Mouse (Mus musculus) frontal cortex, postnatal 36 days (tissue): ENCODE measurements at regions not wholly inside any gene's neighbourhood (a gene's known extent, or its start where the extent isn't known, plus 50 kb on each side); places are given as distances from the start of the nearest gene placed in this dataset.

ENCODE experiments used
- DNase-seq, 2 experiments: peaks; one replicate each; pipeline ENCODE4 v3.0.0; 2022; ENCODE audit warnings: low spot score in 2 of 2

DNA sequence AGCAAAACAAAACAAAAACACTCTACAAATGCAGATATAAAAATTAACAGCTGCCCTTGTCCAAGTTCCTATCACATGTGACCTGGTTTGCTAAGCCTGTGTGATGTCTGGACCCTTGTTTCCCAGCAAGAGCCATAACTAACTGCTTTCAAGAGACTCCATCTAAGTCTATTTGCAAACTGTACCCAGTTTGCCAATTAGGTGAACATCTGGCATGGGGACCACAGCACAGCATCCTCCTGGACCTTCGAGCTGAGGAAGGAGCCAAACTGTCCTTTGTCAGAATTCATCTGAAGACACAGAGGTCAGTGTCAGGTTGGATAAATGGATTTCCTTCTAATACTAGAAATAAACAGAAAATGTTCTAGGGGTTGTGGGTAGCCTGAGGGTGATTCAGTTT lies 924.3 kb downstream of the Poteg start:
- DNase-seq: no peak

- no peak for DNase-seq
Measured at GRCm38 (mm10) chr8:28400141-28400540, 952.7 kb downstream of the Poteg start.

GRCm38 (mm10) chr8:28427544-28428135 lies 980.2 kb downstream of the Poteg start:
- DNase-seq: no peak

DNA sequence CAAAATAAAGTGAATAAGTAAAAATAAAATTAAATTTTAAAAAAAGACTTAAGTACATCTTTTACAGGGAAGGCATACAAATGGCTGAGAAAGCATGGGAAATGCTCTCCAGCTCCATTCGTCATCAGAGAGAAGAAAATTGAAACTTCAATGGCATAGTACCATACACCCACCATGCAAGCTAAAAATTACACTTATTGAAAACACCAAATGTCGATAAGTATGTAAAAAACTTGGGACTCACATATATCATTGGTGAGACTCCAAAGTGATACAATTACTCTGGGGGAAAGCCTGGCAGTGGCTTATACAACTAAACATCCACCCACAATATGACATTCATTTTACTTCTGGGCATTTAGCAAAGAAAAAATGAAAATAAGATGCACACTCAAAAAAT lies 1025.7 kb downstream of the Poteg start:
- DNase-seq: peak in 1 of 2 experiments; percentile 16

DNA sequence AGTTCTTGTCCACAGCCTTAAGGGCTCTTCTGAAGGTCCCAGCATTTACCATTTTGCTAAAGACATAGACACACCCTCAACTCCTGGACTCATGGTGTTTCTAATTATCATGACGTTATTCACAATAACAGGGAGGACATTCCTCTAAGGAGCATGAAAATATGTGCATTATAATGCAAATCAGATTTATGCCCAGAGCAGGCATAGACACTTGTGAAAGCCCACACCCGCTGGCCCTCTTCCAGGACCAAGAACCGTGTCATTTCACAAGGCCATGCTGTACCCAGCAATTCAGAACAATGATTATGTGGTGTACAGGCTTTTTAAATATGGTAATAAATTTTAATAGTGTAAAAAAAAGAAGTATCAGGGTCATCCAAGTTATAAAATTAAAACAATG lies 1040.4 kb downstream of the Poteg start:
- DNase-seq: no peak

DNA sequence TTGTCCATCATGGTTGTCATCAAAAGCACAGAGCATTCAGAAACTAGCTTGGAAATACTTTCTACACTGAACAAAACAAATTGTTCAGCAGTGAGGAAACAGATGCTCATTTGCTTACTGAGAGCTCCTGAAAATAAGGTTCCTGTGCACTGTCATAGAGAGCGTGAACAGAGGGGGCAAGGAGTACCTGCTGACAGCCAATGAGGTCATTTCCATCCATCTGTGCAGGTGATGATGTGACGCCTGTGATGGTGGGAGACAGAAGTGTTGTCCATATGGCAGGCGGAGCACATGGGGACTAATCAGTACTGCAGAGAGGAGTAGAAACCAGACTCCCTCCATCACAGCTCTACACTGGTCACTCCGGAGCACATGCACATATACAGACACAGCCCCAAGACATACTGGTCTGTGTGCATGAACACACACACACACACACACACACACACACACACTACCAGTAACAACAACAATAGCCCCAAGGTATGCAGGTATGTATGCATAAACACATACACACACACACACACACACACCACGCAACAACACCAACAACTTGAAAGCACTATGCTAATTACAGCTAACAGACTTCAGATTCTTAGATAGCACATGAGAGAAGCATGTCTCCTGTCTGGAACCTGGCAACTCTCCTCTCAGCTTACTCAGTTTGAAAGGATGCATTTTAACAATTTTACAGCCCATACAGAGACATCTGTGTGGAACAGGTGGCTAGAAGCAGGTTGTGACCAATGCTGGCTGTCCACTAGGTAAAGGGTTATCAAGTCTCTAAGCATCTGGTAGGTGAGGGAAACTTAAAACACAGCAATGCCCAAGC lies 1056.2 kb downstream of the Poteg start:
- no peak for DNase-seq

DNA sequence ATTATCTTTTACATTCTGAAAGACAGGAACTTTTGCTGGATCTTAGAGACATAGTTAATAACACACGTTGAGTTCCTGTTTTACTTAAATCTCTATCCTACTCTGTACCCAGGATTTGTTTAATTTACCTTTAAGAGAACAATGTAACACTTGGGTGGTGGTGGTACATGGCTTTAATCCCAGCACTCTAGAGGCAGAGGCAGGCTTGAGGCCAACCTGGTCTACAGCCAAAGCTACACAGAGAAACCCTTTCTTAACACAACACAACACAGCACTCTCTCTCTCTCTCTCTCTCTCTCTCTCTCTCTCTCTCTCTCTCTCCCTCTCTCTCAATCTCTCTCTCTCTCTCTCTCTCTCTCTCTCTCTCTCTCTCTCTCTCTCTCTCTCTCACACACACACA lies 1076.0 kb downstream of the Poteg start:
- peak in 1 of 2 experiments; percentile 12 for DNase-seq

DNA sequence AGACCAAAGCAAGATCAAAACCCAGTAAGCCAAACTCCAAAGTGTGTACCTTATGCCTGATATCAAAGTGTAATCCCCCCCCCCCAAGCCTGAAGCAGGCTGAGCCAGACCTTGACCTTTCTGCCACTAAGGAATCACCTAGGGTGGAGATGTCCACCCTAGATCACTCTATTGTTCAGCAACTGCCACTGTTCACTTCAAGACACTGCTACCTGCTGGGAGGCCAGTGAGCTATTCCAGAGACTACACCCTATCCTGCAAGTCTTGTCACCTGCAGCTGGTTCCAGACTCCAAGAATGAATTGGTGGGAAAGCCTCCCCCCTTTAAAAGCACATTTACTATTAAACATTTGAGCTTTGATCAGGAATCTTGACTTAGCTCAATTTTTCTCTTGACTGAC lies 1099.8 kb downstream of the Poteg start:
- no peak for DNase-seq

DNA sequence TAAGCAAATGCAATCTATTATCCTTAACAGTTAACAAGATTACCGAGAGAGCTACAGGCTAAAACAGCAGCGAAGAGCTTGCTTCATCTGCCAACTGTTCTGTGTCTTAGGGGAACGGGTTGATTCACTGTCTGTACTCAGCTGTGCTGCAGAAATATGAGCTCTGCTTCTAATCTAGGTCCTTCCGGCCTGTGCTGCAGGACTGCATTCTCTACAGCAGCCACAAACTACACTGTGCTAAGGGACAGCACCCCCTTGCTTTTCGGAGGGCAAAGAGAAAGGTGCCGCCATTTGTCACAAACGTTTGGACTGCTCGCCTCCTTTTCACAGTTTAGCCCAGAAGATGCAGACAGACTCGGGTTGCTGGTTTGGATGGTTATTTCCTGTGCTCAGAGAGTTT lies 1112.4 kb downstream of the Poteg start:
- peak; percentile 2 to 5 for DNase-seq

DNA sequence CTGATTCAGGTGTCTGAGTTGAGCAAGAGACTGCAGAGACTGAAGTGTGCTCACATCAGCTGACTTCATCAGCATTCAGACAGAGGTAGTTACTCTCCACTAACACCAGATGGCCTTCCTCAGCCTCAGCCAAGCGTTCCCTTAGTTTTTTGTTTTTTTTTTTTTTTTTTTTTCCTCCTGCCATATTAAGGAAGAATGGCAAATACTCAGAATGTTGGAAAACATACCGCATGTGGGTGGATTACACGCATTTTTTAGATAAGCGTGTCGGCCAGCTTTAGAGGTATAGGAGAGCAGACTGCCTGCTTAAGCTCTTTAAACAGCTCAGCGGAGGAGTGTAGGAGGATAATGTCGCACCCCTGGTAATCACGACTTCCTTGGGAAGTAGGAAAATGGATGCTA lies 1131.8 kb downstream of the Poteg start:
- DNase-seq: peak; percentile 42 to 58

- no peak for DNase-seq
Measured at GRCm38 (mm10) chr8:28580821-28581220, 1133.4 kb downstream of the Poteg start.

- DNase-seq: no peak
Measured at GRCm38 (mm10) chr8:28589999-28590398, 1142.5 kb downstream of the Poteg start.

GRCm38 (mm10) chr8:28593238-28593637 lies 1145.8 kb downstream of the Poteg start:
- DNase-seq: peak in 1 of 2 experiments; percentile 6

DNA sequence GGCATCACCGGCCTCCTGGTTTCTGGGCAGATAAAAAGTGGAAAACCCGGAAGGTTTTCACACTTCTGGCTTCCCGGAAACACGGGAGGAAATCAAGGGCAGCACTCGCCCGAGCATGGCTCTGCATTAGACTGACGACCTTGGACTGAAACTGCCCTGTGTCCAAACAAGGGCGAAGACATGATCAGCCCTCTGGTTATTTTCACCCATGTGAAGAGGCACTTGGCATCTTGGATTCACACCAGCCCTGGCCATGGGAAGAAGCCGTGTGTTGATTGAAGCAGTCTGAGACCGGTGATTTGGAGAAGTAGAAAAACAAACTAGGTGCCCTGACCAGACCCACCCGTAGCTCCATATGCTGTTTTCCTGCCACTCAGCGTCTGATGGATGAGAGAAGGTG lies 1146.7 kb downstream of the Poteg start:
- DNase-seq: no peak

DNA sequence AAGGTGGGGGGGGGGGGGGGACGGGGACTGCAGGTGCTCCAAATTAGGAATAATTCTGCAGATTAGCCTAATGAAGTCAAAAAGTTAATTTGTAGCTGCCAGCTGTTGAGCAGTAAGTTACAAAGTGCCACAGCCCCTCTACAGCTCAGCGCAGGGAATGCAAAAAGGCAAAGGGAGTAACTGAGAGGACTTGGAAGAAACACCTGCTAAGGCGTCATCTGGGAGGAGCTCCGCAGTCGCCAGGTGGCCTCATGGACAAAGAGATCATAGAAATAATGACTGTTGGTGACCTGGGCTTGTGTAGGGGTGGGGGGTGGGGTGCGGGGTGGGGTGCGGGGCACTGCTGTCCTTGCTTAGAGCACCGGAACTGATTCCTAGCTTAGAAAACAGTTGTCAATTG lies 1147.1 kb downstream of the Poteg start:
- no peak for DNase-seq

GRCm38 (mm10) chr8:28595880-28596279 lies 1148.4 kb downstream of the Poteg start:
- DNase-seq: no peak
